Mouse (Mus musculus) left cerebral cortex, postnatal 4 days (tissue): ENCODE measurements around the gene Lrrc55. TPM values are rescaled to one million over a fixed set of nuclear protein-coding genes. Genes with fewer than 3 reads are reported as not detected.

Experiments used
- DNase-seq: peaks from one replicate; pipeline ENCODE4 v3.0.0-alpha.2; 2022
- intact Hi-C: fragments of 180-260 bp; cut with DNase I; formaldehyde crosslinking; loops from one replicate; pipeline ENCODE4 v1.15.1; 2025
- total RNA-seq, 2 experiments: library from RNA; stranded (reverse); gene quantifications; 2 replicates each; pipeline ENCODE4 v1.2.3; 2021

Gene Lrrc55
- total RNA-seq, 2 experiments from 2014 or later = 53.3 to 54.1 TPM

DNA sequence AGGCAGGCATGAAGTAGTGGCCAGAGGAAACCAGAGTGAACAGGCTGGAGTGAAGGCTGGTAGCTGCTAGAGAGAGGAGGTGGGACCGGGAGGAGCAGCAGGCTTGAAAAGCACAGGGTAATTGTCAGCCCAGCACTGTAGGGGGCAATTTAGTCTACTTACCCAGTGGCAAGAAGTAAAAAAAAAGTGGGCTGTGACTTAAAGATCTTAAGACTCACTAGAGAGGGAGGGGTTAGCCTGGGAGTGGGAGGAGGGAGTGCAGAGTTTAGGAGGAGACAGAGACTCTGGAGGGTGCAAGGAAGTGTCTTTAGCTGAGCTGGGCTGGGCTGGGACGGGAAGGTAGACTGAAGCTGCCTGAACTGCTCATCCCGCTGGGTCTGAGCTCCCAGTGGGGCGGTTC is 60.9 kb downstream of the Lrrc55 start, which contains the start of gene Aplnr:
Gene Aplnr (plus strand): TSS at position 137 of the 400 bp plus-strand sequence.
- no peak for DNase-seq
- intact Hi-C loops = no loop called here

GRCm38 (mm10) chr2:85135099-85135498 is 61.9 kb downstream of the Lrrc55 start:
- intact Hi-C loops = no loop called here
- no peak for DNase-seq

DNA sequence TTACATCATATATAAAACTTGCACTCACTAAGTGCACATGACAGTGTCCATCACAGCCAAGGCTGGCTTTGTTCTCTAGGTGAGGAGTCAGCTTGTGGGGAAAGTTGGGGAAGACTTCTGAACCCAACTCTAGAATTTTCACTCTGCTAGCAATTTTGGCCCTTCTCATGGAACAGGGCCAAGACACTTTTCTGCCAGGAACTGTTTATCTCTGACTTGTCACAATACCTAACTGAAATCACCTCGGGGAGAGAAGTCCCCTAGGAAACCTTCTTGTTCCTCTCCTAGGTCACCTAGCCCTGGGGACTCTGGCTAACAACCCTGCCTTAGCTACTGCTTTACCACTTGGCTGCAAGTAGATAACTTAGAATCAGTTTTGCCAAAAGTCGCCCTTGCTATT is 64.8 kb downstream of the Lrrc55 start:
- intact Hi-C loops = no loop called here
- DNase-seq = no peak

DNA sequence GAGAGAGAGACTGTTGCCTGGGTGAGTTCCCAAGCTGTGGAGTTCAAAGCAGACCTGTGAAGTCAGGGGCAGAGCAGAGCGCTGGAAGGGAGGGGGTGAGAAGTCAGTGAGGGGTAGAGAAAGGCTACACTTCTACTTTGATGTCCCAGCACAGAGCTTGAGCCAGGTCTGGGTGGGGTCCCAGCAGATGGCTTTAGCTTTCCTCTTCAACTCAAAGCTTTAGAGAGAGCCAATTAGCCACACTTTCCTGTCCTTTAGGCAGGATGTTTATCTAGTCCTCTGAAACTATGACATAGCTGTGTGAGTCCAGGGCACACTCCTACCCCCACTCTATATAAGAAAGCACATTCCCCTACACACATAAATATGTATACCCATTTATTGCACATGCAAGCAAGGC is 65.3 kb downstream of the Lrrc55 start:
- intact Hi-C loops = no loop called here

GRCm38 (mm10) chr2:85131226-85131625 is 65.8 kb downstream of the Lrrc55 start:
- no peak for DNase-seq

More for the DNA sequence above, 65.3 kb downstream of the Lrrc55 start:
- DNase-seq = no peak

DNA sequence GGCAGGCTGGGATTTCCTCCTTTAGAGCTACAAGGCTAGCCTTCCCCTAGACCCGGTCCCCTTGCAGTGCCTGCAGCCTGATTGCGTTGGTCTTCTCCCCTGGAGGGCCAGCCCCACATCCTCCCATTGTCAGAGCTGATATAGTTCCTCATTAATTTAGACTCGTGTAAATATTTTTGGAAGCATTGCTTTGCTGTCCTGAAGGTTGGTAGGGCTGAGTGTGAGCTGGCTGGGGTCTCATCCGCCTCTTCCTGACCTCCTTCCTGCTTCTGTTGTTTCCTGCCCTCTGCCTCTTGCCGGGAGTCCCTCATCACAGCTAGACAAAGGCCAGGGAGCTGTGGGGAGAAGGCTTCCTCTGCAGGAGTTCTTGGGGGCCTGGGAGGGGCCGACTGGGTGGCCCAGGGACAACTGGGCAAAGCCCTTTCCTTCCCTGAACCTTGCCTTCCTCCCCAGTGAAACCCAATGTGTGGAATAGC is 67.5 kb downstream of the Lrrc55 start:
- no peak for DNase-seq
- intact Hi-C loops = loop anchor here (10.0 kb wide), 1 partner anchor 1335 kb away; no protein-coding TSS in a partner anchor

More at GRCm38 (mm10) chr2:85131226-85131625, 65.8 kb downstream of the Lrrc55 start:
- intact Hi-C loops = no loop called here

- intact Hi-C loops = loop anchor here (2.0 to 10.0 kb wide), 3 partner anchors 123 to 1341 kb away; no protein-coding TSS in a partner anchor
- peak; percentile 81 for DNase-seq
These were observed 73.0 kb downstream of the Lrrc55 start for GRCm38 (mm10) chr2:85123869-85124535.

DNA sequence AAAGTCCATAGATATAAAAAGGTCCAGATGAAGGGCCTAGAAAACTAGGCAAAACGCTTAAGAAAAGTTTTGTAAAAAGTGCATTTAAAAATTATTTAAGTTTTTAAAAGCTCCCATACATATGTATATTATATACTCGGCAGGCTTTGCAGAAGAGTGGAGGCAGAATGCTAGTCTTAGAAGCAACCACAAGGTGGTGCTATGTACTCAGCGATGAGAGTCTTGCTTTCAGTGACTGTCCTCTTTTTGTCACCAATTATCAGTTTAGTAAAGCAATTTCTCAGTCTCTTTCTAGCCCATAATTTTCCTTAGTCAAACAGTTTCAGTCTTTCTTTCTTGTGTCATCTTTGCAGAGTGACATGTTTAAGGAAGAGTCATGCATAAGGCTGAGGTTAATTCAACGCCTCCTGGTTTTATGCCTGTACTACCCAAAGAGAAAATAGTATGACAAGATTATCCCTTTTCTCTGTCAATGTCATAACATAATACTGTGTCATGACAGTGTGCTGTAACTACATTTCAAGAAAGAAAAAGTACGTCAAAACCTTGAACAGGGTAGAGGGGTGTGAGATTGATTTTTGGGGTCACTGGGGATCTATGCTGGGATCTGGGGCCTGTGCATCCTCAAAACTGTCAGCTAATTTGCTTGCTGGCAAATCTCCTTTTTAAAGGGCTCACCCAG is 73.7 kb downstream of the Lrrc55 start:
- peak; percentile 36 for DNase-seq
- intact Hi-C loops = loop anchor here (2.0 to 10.0 kb wide), 2 partner anchors 437 to 1341 kb away; no protein-coding TSS in a partner anchor

Other genes starting within 250 kb of the Lrrc55 start
- gene Prg2, start 216.7 kb downstream of the Lrrc55 start, total RNA-seq = not detected
- gene Prg3, start 209.0 kb downstream of the Lrrc55 start, total RNA-seq = not detected
- gene Ssrp1, start 160.0 kb downstream of the Lrrc55 start, total RNA-seq = 100 to 1,000 TPM; 146 to 154 TPM
- 1 to 10 TPM; 1.0 to 1.4 TPM for gene P2rx3, start 159.7 kb downstream of the Lrrc55 start, total RNA-seq
- 10 to 100 TPM; 80.1 to 91.9 TPM for gene Tnks1bp1, start 149.2 kb downstream of the Lrrc55 start, total RNA-seq
- 10 to 100 TPM; 27.9 to 28.4 TPM for gene Aplnr, start 61.0 kb downstream of the Lrrc55 start, total RNA-seq
- gene Olfr987, start 142.1 kb upstream of the Lrrc55 start, total RNA-seq = not detected
- gene Olfr988, start 166.0 kb upstream of the Lrrc55 start, total RNA-seq = not detected
- gene Olfr992, start 212.3 kb upstream of the Lrrc55 start, total RNA-seq = not detected
- gene Olfr993, start 217.7 kb upstream of the Lrrc55 start, total RNA-seq = not detected
- gene Olfr994, start 239.3 kb upstream of the Lrrc55 start, total RNA-seq = not detected
- not detected for gene Olfr995, start 246.4 kb upstream of the Lrrc55 start, total RNA-seq